Mouse (Mus musculus): ENCODE measurements at regions not wholly inside any gene's neighbourhood (a gene's known extent, or its start where the extent isn't known, plus 50 kb on each side); places are given as distances from the start of the nearest gene placed in this dataset.

DNA sequence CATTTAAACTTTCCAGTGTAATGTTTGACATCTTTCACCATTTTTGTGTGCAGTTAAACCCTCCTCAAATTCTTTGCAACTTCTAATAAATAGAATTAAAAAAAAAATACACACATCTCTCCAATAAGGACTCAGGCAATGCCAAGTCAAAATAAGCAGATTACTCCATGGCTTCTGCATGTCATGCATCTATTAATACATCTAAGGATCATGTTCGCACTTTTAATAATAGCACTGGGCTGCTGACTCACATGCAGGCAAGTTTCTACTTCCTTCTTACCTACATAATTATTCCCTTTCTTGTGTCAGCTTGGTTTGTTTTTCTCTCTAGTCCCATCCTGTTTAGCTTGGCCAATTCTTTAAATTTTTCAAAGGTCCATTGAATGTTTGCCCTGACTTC is 415.4 kb upstream of the Acvr2a start:
- no peaks in the 10 kb centered on the region for H3K4me1 ChIP-seq (ENCODE audit: control insufficient read depth, insufficient read depth, low read depth, low read length)
- no peaks in the 10 kb centered on the region for H3K27me3 ChIP-seq (replicated peaks; ENCODE audit: control insufficient read depth, insufficient read depth, low read length)
- 94% methylated on average over 1 of the region's 1 CpGs for WGBS
- H3K27ac ChIP-seq (ENCODE audit: low read depth, low read length): no peak overlapping the region
- H3K9ac ChIP-seq (ENCODE audit: low read depth, low read length): no peak overlapping the region
- no peaks in the 10 kb centered on the region for H3K36me3 ChIP-seq (ENCODE audit: control insufficient read depth, insufficient read depth, low read length)
- no peak overlapping the region for H3K4me2 ChIP-seq (ENCODE audit: low read length)
- no peak for ATAC-seq
- no peaks in the 10 kb centered on the region for H3K9me3 ChIP-seq (ENCODE audit: control insufficient read depth, low read length)
- no peak overlapping the region for H3K4me3 ChIP-seq (ENCODE audit: low read length)

GRCm38 (mm10) chr2:48399191-48399590 is 414.7 kb upstream of the Acvr2a start:
- no peak overlapping the region for H3K27ac ChIP-seq (ENCODE audit: low read depth, low read length)
- H3K36me3 ChIP-seq (ENCODE audit: control insufficient read depth, insufficient read depth, low read length): no peaks in the 10 kb centered on the region
- H3K4me3 ChIP-seq (ENCODE audit: low read length): no peak overlapping the region
- no peaks in the 10 kb centered on the region for H3K4me1 ChIP-seq (ENCODE audit: control insufficient read depth, insufficient read depth, low read depth, low read length)
- no peak overlapping the region for H3K4me2 ChIP-seq (ENCODE audit: low read length)
- no peak overlapping the region for H3K9ac ChIP-seq (ENCODE audit: low read depth, low read length)
- ATAC-seq: no peak
- H3K9me3 ChIP-seq (ENCODE audit: control insufficient read depth, low read length): no peaks in the 10 kb centered on the region
- no peaks in the 10 kb centered on the region for H3K27me3 ChIP-seq (replicated peaks; ENCODE audit: control insufficient read depth, insufficient read depth, low read length)
- 74% methylated on average over 1 of the region's 1 CpGs for WGBS

DNA sequence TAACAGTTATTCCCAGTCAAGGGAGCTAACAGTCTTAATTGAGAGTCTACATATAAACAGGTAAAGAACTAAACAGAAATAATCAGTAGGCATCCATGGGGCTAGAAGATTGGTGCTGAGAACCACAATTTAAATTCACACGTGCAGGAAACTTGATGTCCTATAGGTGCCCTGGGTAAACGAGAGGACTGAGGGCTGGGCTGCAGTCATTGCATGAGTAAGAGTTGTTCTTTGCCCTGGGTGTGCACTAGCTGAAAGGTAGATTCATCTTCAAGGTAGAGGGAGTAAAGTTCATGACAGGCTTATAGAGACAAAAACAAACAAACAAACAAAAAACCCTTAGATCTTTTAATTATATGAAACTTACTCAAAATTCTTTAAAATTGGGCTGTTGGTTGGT is 411.1 kb upstream of the Acvr2a start:
- no peak overlapping the region for H3K9ac ChIP-seq (ENCODE audit: low read depth, low read length)
- ATAC-seq: no peak
- H3K27me3 ChIP-seq (replicated peaks; ENCODE audit: control insufficient read depth, insufficient read depth, low read length): no peaks in the 10 kb centered on the region
- no peak overlapping the region for H3K4me3 ChIP-seq (ENCODE audit: low read length)
- H3K27ac ChIP-seq (ENCODE audit: low read depth, low read length): no peak overlapping the region
- no peaks in the 10 kb centered on the region for H3K4me1 ChIP-seq (ENCODE audit: control insufficient read depth, insufficient read depth, low read depth, low read length)
- 81% methylated on average over 2 of the region's 2 CpGs for WGBS
- no peaks in the 10 kb centered on the region for H3K9me3 ChIP-seq (ENCODE audit: control insufficient read depth, low read length)
- H3K36me3 ChIP-seq (ENCODE audit: control insufficient read depth, insufficient read depth, low read length): no peaks in the 10 kb centered on the region
- H3K4me2 ChIP-seq (ENCODE audit: low read length): no peak overlapping the region

GRCm38 (mm10) chr2:48404460-48404859 is 409.4 kb upstream of the Acvr2a start:
- no peak overlapping the region for H3K9ac ChIP-seq (ENCODE audit: low read depth, low read length)
- H3K4me2 ChIP-seq (ENCODE audit: low read length): no peak overlapping the region
- H3K9me3 ChIP-seq (ENCODE audit: control insufficient read depth, low read length): no peaks in the 10 kb centered on the region
- no peak for ATAC-seq
- H3K36me3 ChIP-seq (ENCODE audit: control insufficient read depth, insufficient read depth, low read length): no peaks in the 10 kb centered on the region
- 72% methylated on average over 3 of the region's 3 CpGs for WGBS
- no peak overlapping the region for H3K27ac ChIP-seq (ENCODE audit: low read depth, low read length)
- H3K27me3 ChIP-seq (replicated peaks; ENCODE audit: control insufficient read depth, insufficient read depth, low read length): no peaks in the 10 kb centered on the region
- no peaks in the 10 kb centered on the region for H3K4me1 ChIP-seq (ENCODE audit: control insufficient read depth, insufficient read depth, low read depth, low read length)
- H3K4me3 ChIP-seq (ENCODE audit: low read length): no peak overlapping the region

- no peak overlapping the region for H3K4me3 ChIP-seq (ENCODE audit: low read length)
- WGBS: 81% methylated on average over 5 of the region's 5 CpGs
- no peaks in the 10 kb centered on the region for H3K9me3 ChIP-seq (ENCODE audit: control insufficient read depth, low read length)
- no peaks in the 10 kb centered on the region for H3K27me3 ChIP-seq (replicated peaks; ENCODE audit: control insufficient read depth, insufficient read depth, low read length)
- no peak overlapping the region for H3K9ac ChIP-seq (ENCODE audit: low read depth, low read length)
- no peak for ATAC-seq
- H3K27ac ChIP-seq (ENCODE audit: low read depth, low read length): no peak overlapping the region
- no peaks in the 10 kb centered on the region for H3K4me1 ChIP-seq (ENCODE audit: control insufficient read depth, insufficient read depth, low read depth, low read length)
- H3K36me3 ChIP-seq (ENCODE audit: control insufficient read depth, insufficient read depth, low read length): no peaks in the 10 kb centered on the region
- no peak overlapping the region for H3K4me2 ChIP-seq (ENCODE audit: low read length)
These were observed 406.0 kb upstream of the Acvr2a start for GRCm38 (mm10) chr2:48407876-48408275.

DNA sequence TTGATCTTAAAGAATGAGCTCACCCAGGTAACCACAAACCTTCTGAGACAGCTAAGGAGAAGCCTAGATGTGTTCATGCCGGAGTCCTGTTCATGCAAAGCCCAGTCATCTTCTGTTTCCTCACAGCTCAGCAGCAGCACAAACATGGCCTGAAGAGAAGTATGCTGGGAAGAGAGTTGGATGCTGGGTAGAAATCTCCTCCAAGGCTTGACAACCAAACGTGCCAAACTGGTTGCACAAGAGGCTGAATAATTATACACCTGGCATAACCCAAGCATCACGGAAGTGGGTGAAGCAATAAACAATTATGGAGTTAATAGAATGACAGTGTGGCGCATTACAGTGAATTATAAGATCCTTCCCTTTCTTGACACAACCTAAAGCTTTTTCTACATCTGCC is 404.0 kb upstream of the Acvr2a start:
- H3K9ac ChIP-seq (ENCODE audit: low read depth, low read length): no peak overlapping the region
- no peaks in the 10 kb centered on the region for H3K36me3 ChIP-seq (ENCODE audit: control insufficient read depth, insufficient read depth, low read length)
- H3K27me3 ChIP-seq (replicated peaks; ENCODE audit: control insufficient read depth, insufficient read depth, low read length): no peaks in the 10 kb centered on the region
- ATAC-seq: no peak
- H3K27ac ChIP-seq (ENCODE audit: low read depth, low read length): no peak overlapping the region
- WGBS: 93% methylated on average over 4 of the region's 4 CpGs
- H3K4me2 ChIP-seq (ENCODE audit: low read length): no peak overlapping the region
- H3K4me1 ChIP-seq (ENCODE audit: control insufficient read depth, insufficient read depth, low read depth, low read length): no peaks in the 10 kb centered on the region
- H3K4me3 ChIP-seq (ENCODE audit: low read length): no peak overlapping the region
- no peaks in the 10 kb centered on the region for H3K9me3 ChIP-seq (ENCODE audit: control insufficient read depth, low read length)

- Histone ChIP-seq H3K4me2 (ENCODE audit: low read length) (no peak overlapping the region), H3K9ac (ENCODE audit: low read depth, low read length) (no peak overlapping the region), H3K27me3 (replicated peaks; ENCODE audit: control insufficient read depth, insufficient read depth, low read length) (no peaks in the 10 kb centered on the region), H3K4me1 (ENCODE audit: control insufficient read depth, insufficient read depth, low read depth, low read length) (no peaks in the 10 kb centered on the region), H3K27ac (ENCODE audit: low read depth, low read length) (no peak overlapping the region), H3K9me3 (ENCODE audit: control insufficient read depth, low read length) (no peaks in the 10 kb centered on the region), H3K36me3 (ENCODE audit: control insufficient read depth, insufficient read depth, low read length) (no peaks in the 10 kb centered on the region), H3K4me3 (ENCODE audit: low read length) (no peak overlapping the region)
- no peak for ATAC-seq
- 100% methylated on average over 1 of the region's 1 CpGs for WGBS
These were observed 402.5 kb upstream of the Acvr2a start for GRCm38 (mm10) chr2:48411392-48411791.

DNA sequence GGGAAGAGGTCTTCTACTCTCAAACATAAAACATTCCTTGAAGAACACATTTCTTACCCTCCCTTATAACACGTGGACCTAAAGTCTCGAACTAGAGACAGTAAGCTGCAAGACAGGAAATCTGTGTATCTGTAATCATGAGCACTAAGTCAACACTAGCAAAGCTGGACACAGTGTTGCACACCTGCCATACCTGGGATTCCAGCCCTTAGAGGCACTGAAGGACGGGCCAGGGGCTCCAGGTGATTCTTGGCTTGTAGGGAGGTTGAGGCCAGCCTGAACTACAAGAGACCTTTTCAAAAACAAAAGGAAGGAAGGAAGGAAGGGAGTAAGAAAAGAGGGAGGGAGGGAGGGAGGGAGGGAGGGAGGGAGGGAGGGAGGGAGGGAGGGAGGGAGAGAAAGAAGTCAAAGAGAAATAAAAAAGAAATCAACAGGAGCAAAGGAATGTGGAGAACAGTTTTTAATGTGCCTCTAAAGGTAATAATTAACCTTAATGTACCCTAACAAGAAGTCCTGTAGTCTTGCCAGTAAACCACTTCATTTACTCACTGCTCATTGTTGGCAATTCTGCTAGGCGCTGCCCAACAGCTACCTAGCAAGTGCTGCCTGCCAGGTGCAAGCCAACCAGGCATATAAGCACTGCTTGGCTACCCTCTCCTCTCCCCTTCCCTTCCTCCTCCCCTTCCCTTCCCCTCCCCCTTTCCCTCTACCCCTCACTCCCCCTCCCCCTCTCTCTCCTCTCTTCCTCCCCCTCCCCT is 401.0 kb upstream of the Acvr2a start:
- Histone ChIP-seq H3K9me3 (ENCODE audit: control insufficient read depth, low read length) (no peaks in the 10 kb centered on the region), H3K27ac (ENCODE audit: low read depth, low read length) (no peak overlapping the region), H3K4me1 (ENCODE audit: control insufficient read depth, insufficient read depth, low read depth, low read length) (no peaks in the 10 kb centered on the region), H3K36me3 (ENCODE audit: control insufficient read depth, insufficient read depth, low read length) (no peaks in the 10 kb centered on the region), H3K4me2 (ENCODE audit: low read length) (no peak overlapping the region), H3K9ac (ENCODE audit: low read depth, low read length) (no peak overlapping the region), H3K4me3 (ENCODE audit: low read length) (no peak overlapping the region), H3K27me3 (replicated peaks; ENCODE audit: control insufficient read depth, insufficient read depth, low read length) (no peaks in the 10 kb centered on the region)
- WGBS: 85% methylated on average over 4 of the region's 4 CpGs
- no peak for ATAC-seq

DNA sequence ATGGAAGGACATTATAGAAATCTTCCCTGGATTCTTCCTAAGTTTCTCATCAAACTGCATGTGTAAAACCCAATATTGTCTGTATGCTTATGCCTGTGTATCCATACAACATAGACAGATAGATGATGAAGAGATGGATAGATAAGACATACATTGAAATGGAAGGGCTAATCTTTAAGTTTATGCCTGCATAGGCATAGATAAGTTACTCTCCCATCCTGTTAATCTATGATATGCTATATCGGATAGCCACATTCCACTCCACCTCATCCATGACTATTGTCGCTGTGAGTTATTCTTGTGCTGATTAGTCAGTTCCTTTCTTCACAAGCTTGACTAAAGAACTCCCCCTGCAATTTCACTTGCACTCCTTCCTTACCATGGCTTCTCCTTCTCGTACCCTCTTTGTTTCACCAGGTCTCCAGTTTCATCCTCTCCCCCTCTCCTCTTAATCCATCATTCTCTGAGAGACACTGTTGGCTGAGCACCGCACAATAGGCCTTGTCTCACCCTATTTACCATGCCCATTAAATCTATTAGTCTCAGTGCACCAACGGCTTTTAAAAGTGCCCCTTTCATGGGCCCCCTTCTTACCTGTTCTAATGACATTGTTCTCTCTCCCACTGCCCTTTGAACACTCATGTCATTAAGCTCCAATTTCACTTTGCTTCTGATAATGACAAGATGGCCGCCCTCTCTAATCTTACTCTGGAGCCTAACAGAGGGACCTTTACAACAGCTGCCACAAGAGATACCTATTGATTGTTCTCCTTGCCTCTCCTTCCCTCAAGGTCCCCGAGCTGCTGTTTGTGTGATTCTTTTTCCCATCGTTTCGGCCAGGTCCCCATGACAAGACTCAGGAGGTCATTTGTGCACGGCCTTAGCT is 399.1 kb upstream of the Acvr2a start:
- Histone ChIP-seq H3K4me3 (ENCODE audit: low read length) (no peak overlapping the region), H3K9me3 (ENCODE audit: control insufficient read depth, low read length) (no peaks in the 10 kb centered on the region), H3K27me3 (replicated peaks; ENCODE audit: control insufficient read depth, insufficient read depth, low read length) (no peaks in the 10 kb centered on the region), H3K4me1 (ENCODE audit: control insufficient read depth, insufficient read depth, low read depth, low read length) (no peaks in the 10 kb centered on the region), H3K9ac (ENCODE audit: low read depth, low read length) (no peak overlapping the region), H3K27ac (ENCODE audit: low read depth, low read length) (no peak overlapping the region), H3K36me3 (ENCODE audit: control insufficient read depth, insufficient read depth, low read length) (no peaks in the 10 kb centered on the region), H3K4me2 (ENCODE audit: low read length) (no peak overlapping the region)
- WGBS: 35% methylated on average over 10 of the region's 10 CpGs
- ATAC-seq: no peak

Measured in hindbrain, embryonic 16.5 days (tissue).